Mouse (Mus musculus) kidney, adult 2 months (tissue): ENCODE measurements around the gene Cyp11a1. TPM values are rescaled to one million over a fixed set of nuclear protein-coding genes. Genes with fewer than 3 reads are reported as not detected.

ENCODE experiments used
- DNase-seq: peaks from one replicate; pipeline ENCODE4 v3.0.0; 2021
- H3K27ac ChIP-seq: fragments of 200-500 bp; 2 replicates; pipeline ENCODE4 v1.5.1; 2012; ENCODE audit warnings: low read depth, low read length, control low read depth, inconsistent platforms; ENCODE audit not compliant: insufficient read depth
- H3K27me3 ChIP-seq: fragments of 200-500 bp; replicated peaks from 2 replicates; pipeline ENCODE4 v1.6.1; 2012; ENCODE audit warnings: mild to moderate bottlenecking, moderate library complexity, low read length, inconsistent platforms; ENCODE audit not compliant: control insufficient read depth, insufficient read depth
- H3K36me3 ChIP-seq: fragments of 200-500 bp; 2 replicates; pipeline ENCODE4 v1.6.1; 2012; ENCODE audit warnings: mild to moderate bottlenecking, moderate library complexity, low read length, inconsistent platforms; ENCODE audit not compliant: control insufficient read depth, insufficient read depth
- H3K4me1 ChIP-seq: fragments of 200-500 bp; 2 replicates; pipeline ENCODE4 v1.6.1; 2011; ENCODE audit warnings: low read length; ENCODE audit not compliant: control insufficient read depth, insufficient read depth
- H3K4me3 ChIP-seq: fragments of 200-500 bp; 2 replicates; pipeline ENCODE4 v1.5.1; 2011; ENCODE audit warnings: mild to moderate bottlenecking, low read depth, low read length, control low read depth; ENCODE audit not compliant: insufficient read depth
- CTCF ChIP-seq: fragments of 200-500 bp; conservative IDR thresholded peaks from 2 replicates; pipeline ENCODE4 v1.5.1; 2011; ENCODE audit warnings: low read depth, mild to moderate bottlenecking, control low read depth, low read length, moderate library complexity, mixed read lengths; ENCODE audit not compliant: insufficient read depth, insufficient read length
- POLR2A ChIP-seq: fragments of 200-500 bp; IDR thresholded peaks from one replicate; pipeline ENCODE4 v1.6.1; 2011; ENCODE audit warnings: low read depth, low read length, control low read depth
- WGBS: fragments of 180-500 bp; shearing (Covaris S2); methylation state at CpG from one replicate; pipeline ENCODE4 v1.1.7; 2018; 5-methylcytosine and 5-hydroxymethylcytosine counted together
- polyA plus RNA-seq: library from polyadenylated mRNA; depleted of rRNA; stranded (reverse); fragments of >200 nt; gene quantifications from 2 replicates; pipeline ENCODE4 v1.2.3, GENCODE M21; 2012

Cyp11a1 gene
- polyA plus RNA-seq, 1 experiment, result 0.16 TPM

GRCm38 (mm10) chr9:57997511-57998031 is 8.6 kb upstream of the Cyp11a1 start:
- 32% methylated on average over 13 of the region's 13 CpGs for WGBS
- DNase-seq, result no peak
- H3K27ac ChIP-seq, result no peak overlapping the region
- TF ChIP-seq CTCF (no peak), POLR2A (no peak)
- H3K4me3 ChIP-seq, result no peak overlapping the region
- H3K4me1 ChIP-seq, result 0 out of 2 replicates have a peak, but pooled peaks cover 3% of the 10 kb centered on the region
- no peaks in the 10 kb centered on the region for H3K36me3 ChIP-seq
- H3K27me3 ChIP-seq, result no peaks in the 10 kb centered on the region

GRCm38 (mm10) chr9:57998032-57998659 is 8.1 kb upstream of the Cyp11a1 start:
- Histone ChIP-seq H3K27me3 (no peaks in the 10 kb centered on the region), H3K27ac (no peak overlapping the region), H3K4me3 (no peak overlapping the region; the same call in 1 of the 2 replicates), H3K36me3 (no peaks in the 10 kb centered on the region), H3K4me1 (0 out of 2 replicates have a peak, but pooled peaks cover 3% of the 10 kb centered on the region)
- peak; percentile 74 for DNase-seq
- TF ChIP-seq CTCF, result peak; percentile 76
- TF ChIP-seq POLR2A, result no peak
- WGBS, result 6% methylated on average over 20 of the region's 20 CpGs

GRCm38 (mm10) chr9:57998685-57999084 is 7.5 kb upstream of the Cyp11a1 start:
- no peak overlapping the region for H3K27ac ChIP-seq
- DNase-seq, result no peak
- WGBS, result 57% methylated on average over 2 of the region's 2 CpGs
- no peaks in the 10 kb centered on the region for H3K36me3 ChIP-seq
- H3K4me3 ChIP-seq, result no peak overlapping the region
- no peaks in the 10 kb centered on the region for H3K27me3 ChIP-seq
- 0 out of 2 replicates have a peak, but pooled peaks cover 3% of the 10 kb centered on the region for H3K4me1 ChIP-seq
- no peak for TF ChIP-seq CTCF
- TF ChIP-seq POLR2A, result no peak

- Histone ChIP-seq H3K36me3 (no peaks in the 10 kb centered on the region), H3K4me1 (0 out of 2 replicates have a peak, but pooled peaks cover 3% of the 10 kb centered on the region), H3K27me3 (no peaks in the 10 kb centered on the region), H3K4me3 (no peak overlapping the region), H3K27ac (no peak overlapping the region)
- TF ChIP-seq CTCF (no peak), POLR2A (no peak)
- WGBS, result 33% methylated on average over 2 of the region's 2 CpGs
- no peak for DNase-seq
Measured at GRCm38 (mm10) chr9:57999676-58000075, 6.5 kb upstream of the Cyp11a1 start.

- WGBS, result 20% methylated on average over 2 of the region's 2 CpGs
- Histone ChIP-seq H3K27me3 (no peaks in the 10 kb centered on the region), H3K4me1 (no peaks in the 10 kb centered on the region), H3K36me3 (no peaks in the 10 kb centered on the region), H3K4me3 (no peak overlapping the region), H3K27ac (no peak overlapping the region)
- DNase-seq, result peak; percentile 13
- no peak for TF ChIP-seq CTCF
- no peak for TF ChIP-seq POLR2A
Measured at GRCm38 (mm10) chr9:58003272-58003671, 2.9 kb upstream of the Cyp11a1 start.

- DNase-seq, result no peak
- Histone ChIP-seq H3K4me1 (no peaks in the 10 kb centered on the region), H3K27ac (no peak overlapping the region), H3K4me3 (no peak overlapping the region), H3K27me3 (no peaks in the 10 kb centered on the region), H3K36me3 (no peaks in the 10 kb centered on the region)
- TF ChIP-seq CTCF (no peak), POLR2A (no peak)
- 73% methylated on average over 12 of the region's 12 CpGs for WGBS
Measured at GRCm38 (mm10) chr9:58008336-58009014, 2.3 kb downstream of the Cyp11a1 start.

- TF ChIP-seq POLR2A (no peak), CTCF (no peak)
- Histone ChIP-seq H3K4me1 (no peaks in the 10 kb centered on the region), H3K36me3 (no peaks in the 10 kb centered on the region), H3K27ac (no peak overlapping the region), H3K4me3 (no peak overlapping the region), H3K27me3 (no peaks in the 10 kb centered on the region)
- WGBS, result 18% methylated on average over 6 of the region's 6 CpGs
- DNase-seq, result no peak
Measured at GRCm38 (mm10) chr9:58009015-58009362, 2.8 kb downstream of the Cyp11a1 start.

- TF ChIP-seq CTCF, result no peak
- TF ChIP-seq POLR2A, result no peak
- Histone ChIP-seq H3K27ac (no peak overlapping the region), H3K4me1 (0 out of 2 replicates have a peak, but pooled peaks cover 2% of the 10 kb centered on the region), H3K36me3 (no peaks in the 10 kb centered on the region), H3K4me3 (no peak overlapping the region), H3K27me3 (no peaks in the 10 kb centered on the region)
- DNase-seq, result no peak
- WGBS, result 72% methylated on average over 3 of the region's 3 CpGs
Measured at GRCm38 (mm10) chr9:58009588-58009987, 3.4 kb downstream of the Cyp11a1 start.
